Mouse (Mus musculus) left cerebral cortex, postnatal 4 days (tissue): ENCODE results near the gene Col8a2. TPM values are rescaled to one million over a fixed set of nuclear protein-coding genes. Genes with fewer than 3 reads are reported as not detected.

Source experiments
- DNase-seq: peaks from one replicate; pipeline ENCODE4 v3.0.0-alpha.2; 2022
- intact Hi-C: fragments of 180-260 bp; cut with DNase I; formaldehyde crosslinking; loops from one replicate; pipeline ENCODE4 v1.15.1; 2025
- total RNA-seq, 2 experiments: library from RNA; stranded (reverse); gene quantifications; 2 replicates each; pipeline ENCODE4 v1.2.3; 2021

Col8a2 gene
- total RNA-seq, 2 experiments from 2014 or later, result 2.2 to 3.4 TPM

DNA sequence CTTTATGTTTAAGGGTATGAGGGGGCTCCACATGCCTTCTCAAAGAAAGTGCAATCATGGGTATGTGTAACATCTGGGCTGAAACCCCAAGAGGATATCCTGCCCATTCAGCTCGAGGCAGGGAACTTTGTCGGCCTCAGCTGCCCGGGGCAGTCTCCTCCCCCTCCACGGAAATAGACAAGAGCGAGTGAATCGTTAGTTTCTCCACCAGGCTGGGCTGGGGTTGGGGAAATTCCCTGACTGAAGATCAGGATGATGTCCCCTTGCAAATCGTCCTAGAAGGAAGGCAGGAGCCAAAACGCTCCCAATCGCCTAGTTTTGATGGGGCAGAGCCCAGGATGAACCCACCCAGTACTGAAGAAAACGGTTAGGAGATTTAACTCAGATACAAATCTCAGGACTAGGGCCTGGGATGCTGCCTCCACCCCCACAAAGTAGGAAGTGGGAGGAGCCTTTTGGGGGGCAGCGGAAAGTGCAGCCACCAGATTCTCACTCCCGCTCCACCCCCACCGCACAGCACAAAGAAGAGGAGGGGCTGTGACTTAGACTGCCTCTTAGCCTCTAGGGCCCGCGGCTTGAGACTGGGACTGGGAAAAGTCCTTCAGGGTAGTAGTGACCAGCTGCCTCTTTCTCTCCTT is 27.0 kb upstream of the Col8a2 start:
- intact Hi-C loops, result loop anchor here (5.0 kb wide), 3 partner anchors 32 to 77 kb away; no protein-coding TSS in a partner anchor
- peak; percentile 55 for DNase-seq

DNA sequence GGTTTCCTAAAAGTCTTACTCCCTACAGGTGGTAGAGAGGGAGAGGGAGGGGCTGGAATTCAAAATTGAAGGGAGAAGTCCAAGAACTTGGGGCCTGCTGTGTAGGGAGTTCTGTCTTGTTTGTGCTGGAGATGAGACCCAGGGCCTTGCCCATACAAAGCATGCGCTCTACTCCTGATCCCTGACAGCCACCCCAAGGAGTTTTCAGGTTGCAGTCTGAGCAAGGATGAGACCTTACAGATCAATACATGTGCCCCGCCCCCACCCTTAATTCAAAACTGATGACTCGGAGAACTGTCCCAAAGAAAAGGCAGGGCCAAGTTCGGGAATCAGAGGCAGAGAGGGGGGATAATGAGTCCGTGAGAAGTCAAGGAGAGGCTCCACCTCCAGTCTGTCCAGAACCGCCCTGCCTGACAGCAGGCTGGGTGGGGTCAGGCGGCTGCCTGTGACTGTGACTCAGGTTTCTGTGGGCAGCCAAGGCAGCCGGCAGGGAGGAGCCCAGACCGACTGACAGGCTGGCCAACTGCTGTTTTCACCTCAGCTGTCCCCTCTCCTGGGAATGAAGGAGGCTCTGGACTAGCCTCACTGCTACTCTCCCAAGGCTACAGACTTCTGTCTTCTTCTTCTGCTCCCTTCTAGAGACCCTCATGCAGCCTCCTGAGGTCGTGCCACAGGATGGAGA is 25.9 kb upstream of the Col8a2 start:
- DNase-seq, result peak; percentile 58
- intact Hi-C loops, result loop anchor here (5.0 kb wide), 1 partner anchor 33 kb away; no protein-coding TSS in a partner anchor

DNA sequence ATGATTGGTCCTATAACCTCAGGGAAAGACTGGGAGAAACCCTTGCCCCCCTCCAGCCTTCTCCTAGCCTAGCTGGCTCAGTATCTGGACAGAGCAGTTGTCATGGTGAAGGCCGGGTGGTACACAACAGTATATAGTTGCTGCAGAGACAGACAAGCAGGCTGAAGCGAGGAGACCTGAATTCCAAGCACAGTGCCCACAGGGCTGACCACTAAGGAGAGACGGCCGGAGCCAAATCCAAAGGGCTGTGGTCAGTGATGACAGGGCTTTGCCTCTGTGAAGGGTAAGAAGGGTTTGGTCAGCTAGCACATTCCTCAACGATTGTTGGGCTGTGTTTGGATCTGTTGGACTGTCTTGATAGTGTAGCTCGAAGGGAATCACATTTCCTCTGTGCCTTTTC is 25.3 kb upstream of the Col8a2 start:
- DNase-seq, result no peak
- intact Hi-C loops, result loop anchor here (5.0 kb wide), 1 partner anchor 34 kb away; no protein-coding TSS in a partner anchor

DNA sequence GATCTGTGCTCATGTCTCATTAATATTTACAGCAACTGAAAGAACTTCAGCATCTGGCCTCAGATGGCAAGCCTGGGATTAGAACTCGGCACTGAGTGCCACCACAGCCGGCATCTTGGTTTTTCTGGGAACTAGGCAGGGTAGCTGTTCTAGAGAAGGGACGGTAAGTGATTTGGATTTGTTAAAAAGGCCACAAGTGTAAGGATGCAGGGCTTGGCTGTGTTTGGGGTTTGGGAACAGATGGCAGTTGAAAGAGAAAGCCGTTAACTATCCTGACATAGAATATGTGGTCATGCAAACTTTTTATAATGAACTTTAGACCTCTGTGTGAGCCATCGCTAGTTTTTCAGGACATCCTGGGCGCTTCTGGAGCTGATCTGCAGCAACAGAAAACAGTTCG is 24.9 kb upstream of the Col8a2 start:
- intact Hi-C loops, result loop anchor here (5.0 kb wide), 1 partner anchor 34 kb away; no protein-coding TSS in a partner anchor
- DNase-seq, result no peak

DNA sequence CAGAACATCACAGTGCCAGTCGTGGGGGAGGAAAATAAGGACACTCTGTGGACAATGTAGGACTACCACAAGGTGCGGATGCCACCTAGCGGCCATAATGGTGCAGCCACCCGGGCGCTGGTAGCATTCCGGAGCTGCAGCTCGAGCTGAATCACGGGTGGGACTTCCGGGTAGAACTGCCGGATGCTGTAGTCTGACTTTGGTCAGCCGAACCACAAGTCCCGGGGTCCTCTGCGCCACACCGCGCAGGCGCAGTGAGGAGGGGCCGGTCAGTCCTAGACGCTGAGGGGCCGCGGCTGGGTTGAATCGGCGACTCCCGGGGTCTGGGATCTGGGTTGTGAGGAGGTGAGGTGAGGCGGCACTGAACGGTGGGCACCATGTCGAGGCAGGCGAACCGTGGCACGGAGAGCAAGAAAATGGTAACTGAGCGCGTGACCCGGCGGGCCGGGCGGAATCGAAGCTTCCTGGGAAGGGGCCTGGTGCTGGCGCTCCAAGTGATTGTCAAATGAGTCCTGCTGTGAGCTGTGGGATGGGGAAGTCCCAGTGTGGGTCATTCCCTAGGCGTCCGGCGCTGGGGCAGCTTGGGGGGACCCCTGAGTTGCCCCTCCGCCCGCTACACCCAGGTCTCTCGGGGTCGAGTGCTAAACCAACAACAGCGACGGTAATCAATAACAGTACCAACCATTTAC is 24.3 kb upstream of the Col8a2 start, which contains the start of gene Trappc3:
Gene Trappc3, plus strand, starts transcription at position 207 of the 689 bp plus-strand sequence.
- intact Hi-C loops, result loop anchor here (5.0 kb wide), 1 partner anchor 35 kb away; no protein-coding TSS in a partner anchor

DNA sequence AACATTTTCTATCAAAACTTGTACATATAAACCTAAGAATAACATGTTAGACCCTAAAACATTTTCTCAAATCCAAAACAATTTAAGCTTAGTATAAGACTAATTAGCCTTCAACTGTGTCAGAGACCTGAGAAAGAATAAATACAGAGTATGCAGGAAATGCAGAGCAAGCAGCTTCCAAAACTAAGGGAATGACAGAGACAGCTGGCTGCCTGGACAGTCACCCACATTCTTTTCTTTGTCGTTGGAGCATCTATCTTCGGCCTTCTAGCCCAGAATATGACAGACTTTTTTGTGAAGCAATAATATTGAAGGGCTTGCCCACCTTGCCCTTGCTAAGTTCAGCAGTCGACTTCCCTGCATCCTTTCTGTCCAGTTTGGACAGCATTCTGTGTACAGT is 17.3 kb upstream of the Col8a2 start:
- no peak for DNase-seq
- intact Hi-C loops, result no loop called here

More for the DNA sequence above, 24.3 kb upstream of the Col8a2 start, which contains the start of gene Trappc3:
- DNase-seq, result peak; percentile 100

DNA sequence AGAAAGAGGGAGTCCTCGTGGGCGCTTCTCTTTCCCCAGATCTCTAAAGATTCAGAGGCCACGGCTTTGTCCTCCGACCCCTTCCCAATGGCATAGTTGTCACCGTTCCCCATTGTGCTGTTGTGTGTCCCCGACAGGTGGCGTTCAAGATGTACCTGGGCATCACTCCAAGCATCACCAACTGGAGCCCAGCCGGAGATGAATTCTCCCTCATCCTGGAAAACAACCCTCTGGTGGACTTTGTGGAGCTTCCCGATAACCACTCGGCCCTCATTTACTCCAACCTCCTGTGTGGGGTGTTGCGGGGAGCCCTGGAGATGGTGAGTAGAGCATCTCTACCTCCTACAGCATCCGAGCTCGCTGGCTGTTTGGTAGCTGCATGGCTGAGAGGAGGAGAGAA is 12.8 kb upstream of the Col8a2 start:
- intact Hi-C loops, result no loop called here
- DNase-seq, result peak; percentile 68

DNA sequence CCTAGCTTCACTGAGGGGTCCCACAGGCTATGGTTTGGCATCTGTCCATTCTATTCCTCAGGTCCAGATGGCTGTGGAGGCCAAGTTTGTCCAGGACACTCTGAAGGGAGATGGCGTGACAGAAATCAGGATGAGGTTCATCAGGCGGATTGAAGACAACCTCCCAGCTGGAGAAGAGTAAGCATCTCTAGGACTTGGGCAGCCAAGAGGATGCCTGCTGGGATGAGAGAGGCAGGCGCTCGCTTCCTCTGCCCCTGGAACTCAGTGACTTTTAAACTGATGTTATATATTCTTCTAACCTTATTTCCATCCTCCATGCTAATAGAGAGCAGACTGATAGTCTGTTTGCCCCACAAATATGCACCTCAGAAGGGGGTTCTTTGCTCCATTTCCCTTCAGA is 11.5 kb upstream of the Col8a2 start:
- intact Hi-C loops, result loop anchor here (5.0 kb wide), 1 partner anchor 48 kb away; no protein-coding TSS in a partner anchor
- DNase-seq, result peak; percentile 37

DNA sequence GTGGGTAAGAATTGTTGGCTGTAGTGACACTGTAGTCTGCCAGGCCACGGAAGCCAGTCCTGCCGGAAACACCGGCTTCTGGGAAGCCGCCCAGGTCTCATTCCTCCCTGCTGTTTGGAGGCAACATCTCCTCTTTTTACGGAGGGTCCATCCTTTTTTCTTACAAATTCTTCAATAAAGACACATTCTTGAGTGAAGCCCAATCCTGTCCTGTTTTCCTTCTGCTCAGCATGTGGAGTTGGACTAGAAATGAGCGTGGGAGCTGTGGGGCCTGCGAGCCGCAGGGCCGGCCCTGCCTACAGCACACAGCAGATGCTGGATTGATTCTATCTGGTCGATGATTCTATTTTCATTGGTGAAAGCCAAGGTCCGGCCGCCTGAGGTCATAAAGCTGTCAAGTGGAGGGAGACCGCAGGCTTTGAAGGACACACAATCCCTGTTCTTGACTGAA is 10.9 kb upstream of the Col8a2 start:
- intact Hi-C loops, result loop anchor here (5.0 kb wide), 1 partner anchor 48 kb away; no protein-coding TSS in a partner anchor
- DNase-seq, result peak; percentile 74

DNA sequence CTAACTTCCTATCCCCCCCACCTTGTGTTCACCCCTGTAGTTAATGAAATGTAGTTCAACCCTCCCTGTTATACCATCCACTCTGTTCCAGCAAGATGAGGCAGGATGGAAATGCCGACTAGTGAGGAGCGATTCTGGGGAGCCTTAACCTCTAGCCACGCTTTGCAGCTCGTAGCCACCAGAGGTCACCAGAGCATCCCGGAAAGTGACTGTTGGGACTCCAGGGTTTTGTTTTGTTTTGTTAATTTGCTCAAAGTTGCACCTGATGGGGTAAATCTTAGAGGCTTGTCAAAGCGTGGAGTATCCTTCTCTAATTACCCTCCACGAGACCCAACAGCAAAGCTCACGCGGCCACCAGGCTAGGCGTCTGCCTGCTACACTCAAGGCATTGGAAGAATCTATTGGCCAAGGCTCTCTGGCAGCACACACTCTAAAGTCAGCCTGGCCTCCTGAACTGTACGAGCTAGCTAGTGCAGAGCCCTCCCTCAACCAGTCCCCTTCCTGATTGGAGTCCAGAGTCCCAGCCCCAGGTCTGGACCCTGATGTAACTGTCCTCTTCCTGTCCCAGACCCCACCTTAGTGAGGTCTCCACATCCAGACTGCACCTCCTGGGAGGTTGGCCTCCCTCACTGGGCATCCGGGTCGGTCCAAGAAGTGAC is 8.6 kb upstream of the Col8a2 start:
- intact Hi-C loops, result loop anchor here (5.0 kb wide), 1 partner anchor 51 kb away; no protein-coding TSS in a partner anchor
- peak; percentile 57 for DNase-seq

DNA sequence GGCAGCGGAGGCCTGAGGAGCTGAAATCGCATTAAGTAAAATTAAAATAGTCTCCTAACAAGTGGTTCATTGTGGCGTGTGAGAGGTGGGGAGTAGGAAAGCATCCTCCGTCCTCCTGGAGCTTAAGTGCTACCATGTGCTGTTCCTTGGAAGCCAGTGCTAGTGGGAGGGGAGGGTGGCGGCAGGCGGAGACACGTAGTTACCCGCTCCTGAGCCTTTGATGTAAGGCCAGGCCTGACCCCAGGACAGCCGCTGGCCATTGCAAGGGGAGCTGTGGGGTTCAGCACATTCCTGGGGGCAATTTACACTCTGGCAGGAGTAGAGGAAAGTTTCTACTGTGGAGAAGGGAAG is 8.1 kb upstream of the Col8a2 start:
- no peak for DNase-seq
- intact Hi-C loops, result loop anchor here (5.0 kb wide), 1 partner anchor 51 kb away; no protein-coding TSS in a partner anchor

DNA sequence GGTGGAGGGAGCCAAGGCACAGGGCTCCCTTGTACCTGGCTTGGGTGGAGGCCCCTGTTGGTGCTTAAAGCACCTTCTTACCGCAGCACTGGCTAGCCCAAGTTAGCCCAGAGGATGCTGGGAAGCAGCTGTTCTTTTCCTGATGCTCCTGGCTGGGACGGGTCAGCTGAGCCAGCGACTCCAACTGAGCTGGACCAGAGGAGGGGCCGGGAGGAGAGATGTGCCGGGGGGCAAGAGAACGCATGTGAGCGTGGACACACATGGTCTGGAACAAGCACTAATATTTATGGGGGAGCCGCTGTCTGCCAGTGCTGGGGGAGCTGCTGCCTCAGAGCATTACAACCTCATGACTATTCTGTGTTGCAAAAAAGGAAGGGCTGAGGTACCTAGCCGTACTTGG is 7.6 kb upstream of the Col8a2 start:
- intact Hi-C loops, result loop anchor here (5.0 kb wide), 1 partner anchor 52 kb away; no protein-coding TSS in a partner anchor
- no peak for DNase-seq

DNA sequence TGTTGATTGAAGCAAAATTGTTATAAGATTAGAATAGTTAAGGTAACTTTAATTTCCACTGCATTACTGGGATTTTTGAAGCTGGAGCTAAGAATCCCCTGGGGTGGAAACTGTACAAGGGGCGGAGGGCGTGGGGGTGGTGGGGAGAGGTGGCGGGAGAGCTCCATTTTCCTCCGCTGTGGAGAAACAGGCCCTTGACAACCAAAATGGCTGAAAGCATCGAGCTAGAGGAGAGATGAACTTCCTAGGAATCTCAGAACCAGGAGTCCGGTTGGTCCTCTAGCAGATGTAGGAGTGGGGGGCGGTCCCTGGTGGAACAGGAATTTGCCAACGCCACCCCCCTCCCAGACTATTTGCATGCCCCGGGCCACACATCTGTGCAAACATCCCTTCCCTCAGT is 4.9 kb upstream of the Col8a2 start:
- intact Hi-C loops, result no loop called here
- DNase-seq, result no peak

DNA sequence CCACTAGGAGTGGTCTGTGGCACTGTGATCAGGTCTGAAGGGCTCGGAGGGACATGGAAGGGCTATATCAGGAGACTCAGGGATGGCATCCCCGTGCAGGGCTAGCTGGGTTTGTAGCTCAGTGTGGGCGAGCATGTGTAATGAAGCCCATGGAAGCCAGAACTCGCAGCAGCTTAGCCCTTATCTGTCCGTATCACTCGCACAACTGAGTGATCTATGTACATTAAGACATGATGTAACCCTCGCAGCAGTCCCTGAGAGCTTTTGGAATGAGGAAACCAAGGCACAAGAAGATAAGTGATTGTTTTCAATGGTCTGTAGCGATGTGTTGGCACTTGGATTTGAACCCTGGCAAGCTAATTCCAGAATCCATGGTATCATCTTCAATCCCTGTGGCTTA is 3.0 kb upstream of the Col8a2 start:
- intact Hi-C loops, result no loop called here
- DNase-seq, result no peak

DNA sequence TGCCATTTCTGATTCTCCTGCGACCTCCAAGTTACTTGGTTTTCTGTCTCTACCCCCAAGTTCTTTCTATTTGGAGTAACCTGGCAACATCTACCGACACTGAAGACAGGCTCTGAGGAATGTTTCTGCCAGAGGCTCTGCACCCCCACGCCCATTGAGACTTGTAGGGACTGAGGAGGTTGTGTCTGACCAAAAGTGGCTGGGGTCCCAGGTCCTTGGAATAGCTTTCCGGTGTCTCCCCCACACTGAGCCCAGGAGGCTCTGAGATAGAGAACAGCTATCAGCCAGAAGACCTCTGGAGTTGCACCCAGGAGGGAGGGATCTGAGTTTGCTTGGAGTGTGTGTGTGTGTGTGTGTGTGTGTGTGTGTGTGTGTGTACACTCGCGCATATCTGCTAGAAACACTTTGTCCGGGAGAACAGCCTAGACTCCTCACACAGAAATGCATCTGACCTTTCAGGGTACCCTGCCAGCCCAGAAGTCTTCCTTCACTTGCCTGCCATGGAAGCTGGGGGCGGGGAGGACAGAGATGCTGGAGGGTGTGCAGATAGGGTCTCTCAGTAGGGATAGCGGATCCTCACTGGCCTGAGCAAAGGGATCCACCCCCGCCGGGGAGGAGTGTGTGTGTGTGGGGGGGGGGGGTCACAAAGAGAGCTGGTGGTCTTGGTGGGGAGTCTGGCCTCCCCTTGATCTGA is 856 bp downstream of the Col8a2 start:
- no peak for DNase-seq
- intact Hi-C loops, result no loop called here

DNA sequence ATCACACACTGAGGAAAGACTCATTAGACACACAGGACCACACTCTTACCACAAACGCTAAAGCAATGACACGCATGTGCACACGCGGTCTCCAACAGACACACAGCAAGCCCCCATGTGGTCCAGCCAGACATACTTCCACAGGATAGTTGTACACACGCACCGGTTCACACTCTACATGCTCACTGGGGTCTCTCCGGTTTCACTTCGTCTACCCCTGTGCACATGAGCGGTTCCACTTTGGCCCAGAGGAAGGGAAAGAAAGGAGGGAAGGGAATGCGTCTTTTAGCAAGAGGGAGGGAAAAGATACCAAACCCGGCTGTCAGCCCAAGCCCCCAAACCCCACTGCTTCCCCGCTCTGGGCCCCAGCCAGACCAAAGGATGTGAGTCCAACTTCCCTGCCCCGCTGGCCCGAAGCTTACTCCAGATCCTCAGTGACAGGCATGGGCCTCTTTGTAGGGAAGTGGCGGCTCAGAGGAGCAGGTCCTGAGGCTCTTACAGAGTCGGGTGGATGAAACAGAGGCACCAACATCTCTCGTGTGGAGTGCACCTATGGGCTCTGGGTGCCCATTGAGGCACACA is 1.6 kb downstream of the Col8a2 start:
- intact Hi-C loops, result no loop called here
- no peak for DNase-seq

DNA sequence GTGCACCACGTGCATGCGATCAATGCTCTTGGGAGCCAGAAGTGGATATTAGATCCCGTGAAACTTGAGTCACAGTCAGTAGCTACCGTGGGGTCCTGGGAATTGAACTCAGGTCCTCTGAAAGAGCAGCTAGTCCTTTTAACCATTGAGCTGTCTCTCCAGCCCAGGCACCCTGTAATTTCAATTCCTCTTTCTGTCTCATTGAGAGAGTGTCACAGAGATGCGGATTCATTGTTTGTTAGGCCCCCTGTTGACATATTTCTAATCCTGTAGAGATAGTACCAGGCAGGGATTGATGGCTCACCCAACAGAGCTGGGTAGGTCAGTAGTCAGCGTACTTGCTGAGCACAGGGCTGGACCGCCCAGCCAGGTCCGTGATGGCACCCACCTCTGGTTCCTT is 3.7 kb downstream of the Col8a2 start:
- intact Hi-C loops, result no loop called here
- DNase-seq, result no peak

DNA sequence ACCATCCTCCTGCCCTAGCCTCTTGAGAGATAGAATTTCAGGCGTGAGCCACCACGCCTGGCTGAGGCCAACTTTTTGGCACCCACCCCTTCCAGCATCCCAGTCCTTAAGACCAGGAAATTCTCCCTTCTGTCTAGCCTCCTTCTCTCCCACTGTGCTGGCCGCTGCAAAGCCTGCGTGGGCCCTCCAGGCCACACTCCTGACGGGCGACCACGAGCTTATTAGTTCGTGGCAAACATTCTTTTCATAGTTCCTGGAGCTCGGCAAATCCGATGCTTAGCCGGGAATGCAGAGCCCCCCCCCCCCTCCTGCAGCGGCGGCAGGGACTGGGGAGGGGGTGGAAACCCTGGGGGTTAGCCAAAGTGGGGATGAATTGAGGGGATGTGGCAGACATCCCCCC is 4.6 kb downstream of the Col8a2 start:
- intact Hi-C loops, result no loop called here
- no peak for DNase-seq

DNA sequence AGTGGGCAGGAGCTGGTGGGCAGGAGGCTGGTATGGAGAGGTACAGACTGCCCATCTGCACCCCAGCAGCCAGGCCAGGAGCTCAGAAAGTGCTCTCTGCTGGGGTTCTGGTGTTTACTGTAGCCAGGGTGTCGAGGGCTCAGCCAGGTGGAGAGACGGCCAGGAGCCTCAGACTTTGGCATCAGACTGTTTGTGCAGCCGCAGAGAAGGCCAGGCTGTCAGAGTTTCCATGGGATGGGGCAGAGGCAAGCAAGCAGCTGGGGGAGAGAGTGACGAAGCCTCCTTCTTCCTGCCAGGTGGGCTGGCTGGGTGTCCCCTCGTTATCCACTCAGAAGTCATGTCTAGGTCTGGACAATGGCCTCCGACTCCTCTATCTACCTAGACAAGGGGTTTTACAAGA is 8.6 kb downstream of the Col8a2 start:
- no peak for DNase-seq
- intact Hi-C loops, result no loop called here

DNA sequence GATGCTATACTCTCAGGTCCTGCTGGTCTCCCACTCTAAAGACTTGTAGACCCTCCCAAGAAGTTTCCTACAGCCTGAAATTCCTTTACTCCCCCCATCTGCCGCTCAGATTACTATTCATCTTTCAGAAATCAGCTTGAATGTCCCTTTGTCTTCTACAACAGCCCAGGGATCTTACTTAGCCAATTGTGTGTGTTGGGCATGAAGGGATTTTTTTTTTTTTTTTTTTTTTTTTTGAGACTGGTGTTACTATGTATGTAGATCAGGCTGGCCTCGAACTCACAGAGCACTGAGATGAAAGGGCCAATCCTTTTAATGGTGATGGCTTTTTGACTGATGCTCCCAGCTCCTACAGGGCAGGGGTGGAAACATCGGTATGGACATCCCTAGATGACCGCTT is 9.3 kb downstream of the Col8a2 start:
- DNase-seq, result no peak

More for the DNA sequence above, 9.3 kb downstream of the Col8a2 start:
- intact Hi-C loops, result no loop called here
